Mouse (Mus musculus): ENCODE results near the gene Ifrd1. TPM values are rescaled to one million over a fixed set of nuclear protein-coding genes. Genes with fewer than 3 reads are reported as not detected.
A peak's percentile ranks its signal among the peaks of the same experiment; 100 is the strongest.

Gene Ifrd1
- polyA plus RNA-seq (2015; fragmentation: Nextera tagmentation; extraction: Ambion mirVana), result 116 and 127 TPM in 2 replicates

- Histone ChIP-seq H3K4me1 (peaks cover 27% of the 10 kb centered on the region), H3K4me3 (no peak within 1 kb of the TSS), H3K27ac (no peak within 1 kb of the TSS), H3K9ac (no peak within 1 kb of the TSS), H3K9me3 (no peaks in the 10 kb centered on the region), H3K36me3 (no peaks in the 10 kb centered on the region), H3K4me2 (no peak within 1 kb of the TSS), H3K27me3 (no peaks in the 10 kb centered on the region)
- 52% methylated on average over 5 of the region's 5 CpGs for WGBS
- no peak for ATAC-seq (ENCODE audit: borderline replicate concordance, extremely low read depth, low FRiP score, low TSS enrichment)
These were observed at the start of gene Ifrd1 for GRCm38 (mm10) chr12:40248454-40249180. Gene Ifrd1, minus strand, starts transcription at chr12:40248504.

DNA sequence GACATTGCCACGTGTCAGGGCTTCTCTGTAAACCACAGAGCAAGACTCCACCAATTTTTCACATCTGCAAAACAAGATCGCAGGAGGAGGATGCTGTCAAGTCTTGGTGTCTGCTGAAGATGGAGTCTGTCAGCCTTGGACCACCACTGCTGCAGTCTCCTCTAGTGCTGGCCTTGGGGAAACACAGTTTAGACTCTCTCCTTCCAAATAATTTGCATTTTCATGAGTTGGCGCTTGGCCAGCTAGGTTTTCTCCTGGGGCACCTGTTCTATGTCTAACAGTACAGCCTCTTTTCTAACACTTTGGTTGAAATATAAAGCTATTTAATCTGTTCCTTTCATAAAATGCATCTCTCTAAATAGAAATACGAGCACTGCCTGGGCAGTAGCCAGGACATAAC, 38.2 kb upstream of the Ifrd1 start:
- no peaks in the 10 kb centered on the region for H3K27me3 ChIP-seq
- 73% methylated on average over 4 of the region's 4 CpGs for WGBS
- ATAC-seq (ENCODE audit: borderline replicate concordance, extremely low read depth, low FRiP score, low TSS enrichment), result no peak
- no peaks in the 10 kb centered on the region for H3K9me3 ChIP-seq
- no peak overlapping the region for H3K27ac ChIP-seq
- no peak overlapping the region for H3K9ac ChIP-seq
- no peaks in the 10 kb centered on the region for H3K36me3 ChIP-seq
- no peaks in the 10 kb centered on the region for H3K4me1 ChIP-seq
- no peak overlapping the region for H3K4me3 ChIP-seq
- H3K4me2 ChIP-seq, result no peak overlapping the region

- Histone ChIP-seq H3K9ac (no peak overlapping the region), H3K36me3 (no peaks in the 10 kb centered on the region), H3K27me3 (no peaks in the 10 kb centered on the region), H3K9me3 (no peaks in the 10 kb centered on the region), H3K4me2 (no peak overlapping the region), H3K27ac (no peak overlapping the region), H3K4me3 (no peak overlapping the region), H3K4me1 (no peaks in the 10 kb centered on the region)
- 83% methylated on average over 4 of the region's 4 CpGs for WGBS
- ATAC-seq (ENCODE audit: borderline replicate concordance, extremely low read depth, low FRiP score, low TSS enrichment), result no peak
These were observed 32.5 kb upstream of the Ifrd1 start for GRCm38 (mm10) chr12:40280596-40281325.

DNA sequence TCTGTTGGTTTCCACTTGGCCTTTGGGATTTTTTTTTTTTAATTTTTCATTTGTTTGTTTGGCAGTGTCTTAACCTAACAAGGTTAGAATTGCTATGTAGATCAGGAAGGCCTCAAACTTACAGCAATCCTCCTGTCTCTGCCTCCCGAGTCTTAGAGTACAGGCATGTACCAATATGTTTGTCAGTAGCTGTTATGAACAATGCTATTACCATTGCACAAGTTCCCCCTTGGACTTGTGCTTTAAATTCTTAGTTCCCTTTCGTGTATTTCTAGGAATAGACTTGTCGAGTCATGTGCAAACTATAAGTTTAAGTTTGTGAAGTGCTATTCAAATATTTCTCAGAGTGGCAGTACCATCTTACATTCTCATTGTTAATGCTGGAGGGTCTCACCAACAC, 29.3 kb upstream of the Ifrd1 start:
- no peak for ATAC-seq (ENCODE audit: borderline replicate concordance, extremely low read depth, low FRiP score, low TSS enrichment)
- no peak overlapping the region for H3K9ac ChIP-seq
- H3K27ac ChIP-seq, result no peak overlapping the region
- H3K27me3 ChIP-seq, result no peaks in the 10 kb centered on the region
- WGBS, result 70% methylated on average over 3 of the region's 3 CpGs
- no peak overlapping the region for H3K4me2 ChIP-seq
- H3K36me3 ChIP-seq, result no peaks in the 10 kb centered on the region
- no peaks in the 10 kb centered on the region for H3K9me3 ChIP-seq
- H3K4me3 ChIP-seq, result no peak overlapping the region
- no peaks in the 10 kb centered on the region for H3K4me1 ChIP-seq

DNA sequence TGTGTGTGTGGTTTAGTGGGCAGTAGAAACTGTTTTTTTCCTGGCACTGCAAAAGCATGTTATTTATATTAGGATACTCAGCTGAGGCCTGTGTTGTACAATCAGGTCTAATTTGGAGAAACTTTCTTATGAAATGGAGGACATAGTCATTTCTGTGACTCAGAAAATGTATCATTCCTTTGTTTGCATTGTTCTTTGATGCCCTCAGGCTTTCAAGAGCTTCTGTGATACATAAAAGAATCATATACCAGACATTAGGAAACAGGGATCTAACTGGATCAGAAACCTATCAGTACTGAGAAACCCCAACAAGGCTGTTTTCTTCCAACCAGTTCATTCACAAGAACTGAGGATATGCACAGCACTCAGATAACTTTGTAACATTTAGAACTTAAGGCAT, 26.6 kb upstream of the Ifrd1 start:
- no peaks in the 10 kb centered on the region for H3K36me3 ChIP-seq
- ATAC-seq (ENCODE audit: borderline replicate concordance, extremely low read depth, low FRiP score, low TSS enrichment), result no peak
- H3K4me1 ChIP-seq, result no peaks in the 10 kb centered on the region
- H3K27ac ChIP-seq, result no peak overlapping the region
- H3K4me2 ChIP-seq, result no peak overlapping the region
- H3K9me3 ChIP-seq, result no peaks in the 10 kb centered on the region
- H3K9ac ChIP-seq, result no peak overlapping the region
- H3K4me3 ChIP-seq, result no peak overlapping the region
- no peaks in the 10 kb centered on the region for H3K27me3 ChIP-seq

- Histone ChIP-seq H3K9ac (no peak overlapping the region), H3K4me2 (no peak overlapping the region), H3K9me3 (no peaks in the 10 kb centered on the region), H3K36me3 (no peaks in the 10 kb centered on the region), H3K4me3 (no peak overlapping the region), H3K4me1 (no peaks in the 10 kb centered on the region), H3K27ac (no peak overlapping the region), H3K27me3 (no peaks in the 10 kb centered on the region)
- 70% methylated on average over 4 of the region's 4 CpGs for WGBS
- ATAC-seq (ENCODE audit: borderline replicate concordance, extremely low read depth, low FRiP score, low TSS enrichment), result no peak
These were observed 25.0 kb upstream of the Ifrd1 start for GRCm38 (mm10) chr12:40273339-40273738.

DNA sequence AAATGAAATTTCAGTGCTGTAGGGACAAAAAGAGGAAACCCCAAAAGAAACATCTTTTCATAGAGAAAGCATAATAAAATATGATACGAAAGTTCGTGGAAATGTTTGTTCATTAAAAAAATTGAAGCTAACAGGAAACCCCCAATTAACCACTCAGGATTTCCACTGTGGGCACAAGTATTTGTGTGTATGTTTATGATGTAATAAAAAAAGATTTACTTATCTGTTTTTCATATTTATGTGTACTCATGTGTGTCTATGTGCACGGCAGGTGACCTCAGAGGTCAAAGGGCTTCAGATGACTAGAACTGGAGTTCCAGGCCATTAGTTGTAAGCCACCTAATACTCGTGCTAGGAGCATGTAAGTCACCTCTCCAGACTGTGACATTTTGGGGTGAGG, 24.4 kb upstream of the Ifrd1 start:
- H3K4me3 ChIP-seq, result no peak overlapping the region
- H3K4me2 ChIP-seq, result no peak overlapping the region
- no peak overlapping the region for H3K27ac ChIP-seq
- H3K9me3 ChIP-seq, result no peaks in the 10 kb centered on the region
- no peak for ATAC-seq (ENCODE audit: borderline replicate concordance, extremely low read depth, low FRiP score, low TSS enrichment)
- no peak overlapping the region for H3K9ac ChIP-seq
- WGBS, result 73% methylated on average over 4 of the region's 4 CpGs
- H3K27me3 ChIP-seq, result no peaks in the 10 kb centered on the region
- H3K4me1 ChIP-seq, result no peaks in the 10 kb centered on the region
- H3K36me3 ChIP-seq, result no peaks in the 10 kb centered on the region

DNA sequence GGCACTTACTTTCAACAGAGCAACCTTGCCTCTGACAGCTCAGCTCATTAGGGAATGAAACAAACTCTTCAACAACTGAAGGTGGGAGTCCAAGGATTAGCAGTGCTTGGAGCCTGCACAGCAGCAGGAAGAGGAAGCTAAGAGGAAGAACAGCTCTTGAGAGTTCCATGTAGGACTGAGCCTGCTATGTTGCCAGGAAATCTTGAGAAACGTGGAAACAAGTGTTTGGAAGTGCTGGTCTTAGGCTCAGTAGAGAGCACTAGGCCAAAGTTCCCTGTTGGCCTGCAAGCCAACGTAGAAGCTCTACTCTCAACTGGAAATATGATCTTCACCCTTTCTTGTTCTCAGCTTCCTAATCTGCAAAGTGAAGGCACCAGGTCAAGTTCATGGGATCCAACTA, 20.0 kb upstream of the Ifrd1 start:
- Histone ChIP-seq H3K4me3 (no peak overlapping the region), H3K4me2 (no peak overlapping the region), H3K27ac (no peak overlapping the region), H3K9ac (no peak overlapping the region), H3K27me3 (no peaks in the 10 kb centered on the region), H3K9me3 (no peaks in the 10 kb centered on the region), H3K4me1 (0 out of 2 replicates have a peak, but pooled peaks cover 3% of the 10 kb centered on the region), H3K36me3 (no peaks in the 10 kb centered on the region)
- ATAC-seq (ENCODE audit: borderline replicate concordance, extremely low read depth, low FRiP score, low TSS enrichment), result no peak
- WGBS, result 73% methylated on average over 2 of the region's 2 CpGs

GRCm38 (mm10) chr12:40263712-40264111, 15.4 kb upstream of the Ifrd1 start:
- 0 out of 2 replicates have a peak, but pooled peaks cover 3% of the 10 kb centered on the region for H3K4me1 ChIP-seq
- H3K27me3 ChIP-seq, result no peaks in the 10 kb centered on the region
- H3K4me2 ChIP-seq, result no peak overlapping the region
- H3K4me3 ChIP-seq, result no peak overlapping the region
- no peak overlapping the region; the same call in 1 of the 2 replicates for H3K27ac ChIP-seq
- no peaks in the 10 kb centered on the region for H3K36me3 ChIP-seq
- no peaks in the 10 kb centered on the region for H3K9me3 ChIP-seq
- peak; percentile 80; the same call in 1 of the 2 replicates for ATAC-seq (ENCODE audit: borderline replicate concordance, extremely low read depth, low FRiP score, low TSS enrichment)
- WGBS, result 52% methylated on average over 4 of the region's 4 CpGs
- no peak overlapping the region for H3K9ac ChIP-seq

DNA sequence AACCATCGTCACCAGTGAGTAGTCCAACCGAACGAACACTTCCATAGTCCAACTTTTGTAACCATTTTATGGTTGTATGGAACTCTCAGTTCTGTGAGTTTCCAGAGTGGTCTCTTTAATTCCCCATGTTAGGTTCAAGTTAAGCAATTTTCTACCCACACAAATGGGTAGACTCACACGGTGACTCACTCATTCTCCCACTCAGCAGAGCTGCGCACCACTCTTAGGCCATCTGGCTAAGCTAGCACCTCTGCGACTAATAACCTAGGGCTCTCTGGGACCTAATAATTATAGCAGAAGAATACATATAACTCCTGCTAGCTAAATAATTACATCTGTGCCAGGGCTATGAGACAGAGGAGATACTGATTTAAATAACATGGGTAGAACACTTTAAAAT, 14.7 kb upstream of the Ifrd1 start:
- H3K4me2 ChIP-seq, result no peak overlapping the region
- H3K36me3 ChIP-seq, result no peaks in the 10 kb centered on the region
- H3K27me3 ChIP-seq, result no peaks in the 10 kb centered on the region
- 92% methylated on average over 6 of the region's 6 CpGs for WGBS
- H3K4me3 ChIP-seq, result no peak overlapping the region
- no peak overlapping the region for H3K9ac ChIP-seq
- H3K27ac ChIP-seq, result no peak overlapping the region
- no peaks in the 10 kb centered on the region for H3K9me3 ChIP-seq
- 0 out of 2 replicates have a peak, but pooled peaks cover 3% of the 10 kb centered on the region for H3K4me1 ChIP-seq
- no peak for ATAC-seq (ENCODE audit: borderline replicate concordance, extremely low read depth, low FRiP score, low TSS enrichment)

- Histone ChIP-seq H3K36me3 (no peaks in the 10 kb centered on the region), H3K27me3 (no peaks in the 10 kb centered on the region), H3K9me3 (no peaks in the 10 kb centered on the region), H3K4me3 (no peak overlapping the region), H3K4me1 (no peaks in the 10 kb centered on the region), H3K4me2 (no peak overlapping the region), H3K27ac (no peak overlapping the region), H3K9ac (no peak overlapping the region)
- 71% methylated on average over 6 of the region's 6 CpGs for WGBS
- no peak for ATAC-seq (ENCODE audit: borderline replicate concordance, extremely low read depth, low FRiP score, low TSS enrichment)
These were observed 10.2 kb upstream of the Ifrd1 start for GRCm38 (mm10) chr12:40258462-40259000.

DNA sequence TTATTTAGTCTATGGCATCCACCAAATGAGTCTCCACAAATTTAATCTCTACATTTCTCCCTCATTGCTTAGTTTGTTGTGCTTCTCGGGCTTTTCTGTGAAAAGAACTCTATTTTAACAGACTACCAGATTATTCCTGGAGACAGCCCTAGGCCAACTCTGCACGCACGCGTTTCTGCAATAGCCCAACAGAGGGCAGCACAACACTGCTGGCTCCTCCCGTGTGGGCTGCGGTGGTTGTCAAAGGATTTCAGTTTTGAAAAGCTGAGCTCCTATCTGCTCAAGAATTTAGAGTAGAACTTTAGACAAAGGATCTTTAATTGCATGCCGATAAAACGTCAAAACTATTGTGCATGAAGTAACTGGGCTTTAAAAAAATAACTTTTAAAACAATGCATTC, 8.9 kb upstream of the Ifrd1 start:
- 1% methylated on average over 8 of the region's 8 CpGs for WGBS
- Histone ChIP-seq H3K4me3 (no peak overlapping the region), H3K27me3 (no peaks in the 10 kb centered on the region), H3K36me3 (no peaks in the 10 kb centered on the region), H3K4me2 (no peak overlapping the region), H3K4me1 (no peaks in the 10 kb centered on the region), H3K27ac (no peak overlapping the region), H3K9ac (no peak overlapping the region), H3K9me3 (no peaks in the 10 kb centered on the region)
- peak; percentile 79; the same call in 1 of the 2 replicates for ATAC-seq (ENCODE audit: borderline replicate concordance, extremely low read depth, low FRiP score, low TSS enrichment)
